Mouse (Mus musculus) embryo, embryonic 10 days (tissue): Measurements from ENCODE around the gene Mcl1.
"Not testable (repeated sequence)": the region's sequence is repeated elsewhere in the genome, so short reads cannot be mapped to it uniquely, and the experiment has no call there.

ENCODE experiments used
- DNase-seq: peaks from one replicate; pipeline ENCODE4 v3.0.0-alpha.2; 2015; ENCODE audit warnings: low spot score

Gene Mcl1

GRCm38 (mm10) chr3:95667521-95667920, 8.9 kb downstream of the Mcl1 start:
- DNase-seq = no peak

GRCm38 (mm10) chr3:95668026-95668425, 9.4 kb downstream of the Mcl1 start:
- DNase-seq = peak; percentile 51

GRCm38 (mm10) chr3:95668589-95669308, 10.2 kb downstream of the Mcl1 start:
- no peak for DNase-seq

GRCm38 (mm10) chr3:95669309-95669665, 10.7 kb downstream of the Mcl1 start:
- DNase-seq = no peak

- not testable (repeated sequence) for DNase-seq
These were observed 11.8 kb downstream of the Mcl1 start for GRCm38 (mm10) chr3:95670419-95670818.

GRCm38 (mm10) chr3:95671201-95671600, 12.6 kb downstream of the Mcl1 start:
- no peak for DNase-seq

- DNase-seq = no peak
These were observed 13.9 kb downstream of the Mcl1 start for GRCm38 (mm10) chr3:95672461-95672860.

GRCm38 (mm10) chr3:95672861-95673706, 14.5 kb downstream of the Mcl1 start:
- DNase-seq = no peak

GRCm38 (mm10) chr3:95673707-95674211, 15.2 kb downstream of the Mcl1 start:
- no peak for DNase-seq

GRCm38 (mm10) chr3:95674236-95674635, 15.6 kb downstream of the Mcl1 start:
- peak; percentile 62 for DNase-seq

GRCm38 (mm10) chr3:95674812-95675211, 16.2 kb downstream of the Mcl1 start:
- DNase-seq = peak; percentile 34

- DNase-seq = peak; percentile 85
These were observed 16.9 kb downstream of the Mcl1 start for GRCm38 (mm10) chr3:95675301-95676092.

- peak; percentile 86 for DNase-seq
These were observed 18.3 kb downstream of the Mcl1 start for GRCm38 (mm10) chr3:95676745-95677419.

- no peak for DNase-seq
These were observed 19.0 kb downstream of the Mcl1 start for GRCm38 (mm10) chr3:95677420-95678090.

- no peak for DNase-seq
These were observed 21.0 kb downstream of the Mcl1 start for GRCm38 (mm10) chr3:95679551-95679950.

- no peak for DNase-seq
These were observed 22.1 kb downstream of the Mcl1 start for GRCm38 (mm10) chr3:95680673-95681072.

- DNase-seq = no peak
These were observed 22.8 kb downstream of the Mcl1 start for GRCm38 (mm10) chr3:95681365-95681764.

GRCm38 (mm10) chr3:95682878-95683277, 24.3 kb downstream of the Mcl1 start:
- no peak for DNase-seq

GRCm38 (mm10) chr3:95684846-95685245, 26.3 kb downstream of the Mcl1 start:
- no peak for DNase-seq

GRCm38 (mm10) chr3:95685301-95685700, 26.7 kb downstream of the Mcl1 start:
- DNase-seq = no peak

GRCm38 (mm10) chr3:95685701-95686100, 27.1 kb downstream of the Mcl1 start:
- no peak for DNase-seq
